Mouse (Mus musculus): ENCODE data around the gene Nipa2. TPM values are rescaled to one million over a fixed set of nuclear protein-coding genes. Genes with fewer than 3 reads are reported as not detected.

Gene Nipa2
- 46.2 and 53.0 TPM in 2 replicates for polyA plus RNA-seq (2014; fragmentation: Nextera tagmentation; extraction: Ambion mirVana)

DNA sequence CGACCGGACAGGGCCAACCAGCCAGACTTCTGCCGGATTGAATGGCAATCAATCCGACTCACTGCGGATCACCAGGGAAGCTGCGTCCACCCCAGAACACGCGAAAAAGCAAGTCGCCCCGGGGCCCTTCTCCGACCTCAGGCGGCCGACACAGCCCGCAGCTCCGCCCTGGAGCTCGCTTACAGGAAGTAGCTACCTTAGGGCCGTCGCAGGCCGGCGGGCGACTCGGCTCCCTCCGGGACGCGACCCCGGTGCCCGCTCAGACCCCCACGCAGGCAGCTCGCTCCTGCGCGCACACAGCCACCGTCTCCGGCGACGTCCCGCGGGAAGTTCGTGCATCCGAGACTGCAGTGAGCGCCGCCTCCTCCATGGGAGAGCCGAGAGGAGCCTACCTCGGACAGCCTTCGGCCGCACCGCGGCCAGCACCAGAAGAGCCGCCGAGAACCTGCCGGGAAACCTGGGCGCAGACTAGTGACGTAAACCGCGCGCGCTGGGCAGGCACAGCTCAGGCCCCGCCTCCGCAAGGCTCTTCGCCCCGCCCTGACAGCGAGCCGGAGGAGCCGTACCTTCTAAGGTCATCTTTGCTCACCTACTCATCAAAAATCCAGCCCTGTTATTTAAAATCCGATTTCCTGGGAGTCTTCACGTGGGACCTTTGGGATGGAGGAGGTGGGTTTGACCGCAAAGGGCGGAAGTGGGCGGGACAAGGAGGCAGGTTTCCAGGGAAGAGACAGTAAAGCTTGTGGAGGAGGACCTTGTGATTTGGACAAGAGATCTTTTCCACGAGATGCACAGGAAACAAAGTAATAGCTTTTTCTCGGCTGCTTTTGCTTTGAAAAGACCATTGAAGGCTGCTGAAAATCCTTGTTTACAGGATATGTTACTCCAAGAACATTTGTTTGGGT, at the start of gene Nipa2:
Nipa2 (minus strand) TSS at position 473 of the 905 bp plus-strand sequence.
- peak within 1 kb of the TSS; percentile 70 to 76 for H3K4me3 ChIP-seq (ENCODE audit: control insufficient read depth in 1 of 2, insufficient read depth in 1 of 2, low read depth in 1 of 2, low read length in 2 of 2)
- H3K9me3 ChIP-seq (ENCODE audit: control insufficient read depth, low read length): no peaks in the 10 kb centered on the region
- peak within 1 kb of the TSS; percentile 77 to 83 for H3K27ac ChIP-seq (replicated peaks in 1 of 2; ENCODE audit: control insufficient read depth in 1 of 2, insufficient read depth in 1 of 2, low read depth in 2 of 2, low read length in 2 of 2)
- peak within 1 kb of the TSS; percentile 86 for H3K9ac ChIP-seq (ENCODE audit: low read length)
- H3K4me1 ChIP-seq (ENCODE audit: control insufficient read depth in 2 of 2, insufficient read depth in 2 of 2, low read length in 2 of 2): peaks cover 0 to 9% of the 10 kb centered on the region in 2 experiments; a peak in 2 of 4 replicates
- H3K27me3 ChIP-seq (ENCODE audit: control insufficient read depth, insufficient read depth, low read length): no peaks in the 10 kb centered on the region
- under 1% methylated on average over 70 of the region's 70 CpGs for WGBS
- H3K4me2 ChIP-seq (ENCODE audit: low read length): peak within 1 kb of the TSS; percentile 68
- peak; percentile 97 for ATAC-seq (ENCODE audit: insufficient number of reproducible peaks, insufficient read depth, low FRiP score, low read depth)
- H3K36me3 ChIP-seq (ENCODE audit: control insufficient read depth, insufficient read depth, low read length): peaks cover 10% of the 10 kb centered on the region; the same call in 1 of the 2 replicates

DNA sequence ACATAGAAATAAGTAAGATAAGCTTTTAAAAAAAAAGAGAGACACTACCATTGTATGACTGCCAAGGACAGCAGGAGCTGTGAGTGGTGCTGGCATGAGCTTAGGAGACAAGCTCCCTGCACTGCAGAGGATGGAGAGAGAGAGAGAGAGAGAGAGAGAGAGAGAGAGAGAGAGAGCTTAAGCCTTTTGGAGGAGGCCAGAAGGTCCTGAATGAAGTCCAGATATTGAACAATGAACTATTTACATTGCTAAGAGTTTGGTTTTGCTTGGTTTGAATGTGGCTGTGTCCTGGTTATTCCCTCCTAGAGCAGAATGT, 48.7 kb upstream of the Nipa2 start:
- H3K36me3 ChIP-seq (ENCODE audit: control insufficient read depth, insufficient read depth, low read length): no peaks in the 10 kb centered on the region
- no peak overlapping the region for H3K9ac ChIP-seq (ENCODE audit: low read length)
- 0 out of 2 replicates have a peak, but pooled peaks cover 2% of the 10 kb centered on the region for H3K9me3 ChIP-seq (ENCODE audit: control insufficient read depth, low read length)
- H3K4me3 ChIP-seq (ENCODE audit: control insufficient read depth in 1 of 2, insufficient read depth in 1 of 2, low read depth in 1 of 2, low read length in 2 of 2): no peak overlapping the region
- no peaks in the 10 kb centered on the region for H3K27me3 ChIP-seq (ENCODE audit: control insufficient read depth, insufficient read depth, low read length)
- no peak overlapping the region for H3K27ac ChIP-seq (replicated peaks in 1 of 2; ENCODE audit: control insufficient read depth in 1 of 2, insufficient read depth in 1 of 2, low read depth in 2 of 2, low read length in 2 of 2)
- H3K4me1 ChIP-seq (ENCODE audit: control insufficient read depth in 2 of 2, insufficient read depth in 2 of 2, low read length in 2 of 2): no peaks in the 10 kb centered on the region
- ATAC-seq (ENCODE audit: insufficient number of reproducible peaks, insufficient read depth, low FRiP score, low read depth): no peak
- H3K4me2 ChIP-seq (ENCODE audit: low read length): no peak overlapping the region

DNA sequence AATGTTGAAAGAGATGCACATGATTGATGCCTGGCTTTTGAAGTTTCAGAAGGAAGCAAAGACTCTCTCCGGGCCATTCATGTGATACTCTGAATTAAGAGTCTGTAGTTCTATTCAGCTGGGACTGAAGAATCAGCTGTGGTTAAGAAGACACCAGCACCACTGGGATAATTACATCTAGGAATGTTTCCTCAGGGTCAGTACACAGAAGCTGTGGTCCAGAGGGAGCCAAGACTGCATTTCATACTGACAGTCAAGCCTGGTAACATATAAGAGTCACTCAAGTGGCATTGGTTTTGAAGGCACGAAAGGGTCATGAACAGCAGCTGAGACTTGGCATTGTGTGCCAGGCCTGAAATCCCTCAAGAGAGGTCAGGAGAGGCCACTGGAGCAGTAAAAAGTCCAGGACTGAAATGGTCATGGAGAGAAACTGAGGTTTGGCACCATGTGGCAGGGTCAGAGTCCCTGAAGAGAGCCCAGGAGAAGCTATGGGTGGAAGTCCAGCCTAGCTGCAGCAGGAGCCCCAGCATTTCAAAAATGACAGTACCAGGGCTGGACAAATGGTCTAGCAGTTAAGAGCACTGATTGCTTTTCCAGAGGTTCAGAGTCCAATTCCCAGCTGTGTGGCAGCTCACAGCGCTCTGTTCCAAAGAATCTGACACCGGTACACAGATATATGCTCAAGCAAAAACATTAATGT, 48.2 kb upstream of the Nipa2 start:
- Histone ChIP-seq H3K4me2 (ENCODE audit: low read length) (no peak overlapping the region), H3K27ac (replicated peaks in 1 of 2; ENCODE audit: control insufficient read depth in 1 of 2, insufficient read depth in 1 of 2, low read depth in 2 of 2, low read length in 2 of 2) (no peak overlapping the region), H3K9ac (ENCODE audit: low read length) (no peak overlapping the region), H3K4me1 (ENCODE audit: control insufficient read depth in 2 of 2, insufficient read depth in 2 of 2, low read length in 2 of 2) (no peaks in the 10 kb centered on the region), H3K36me3 (ENCODE audit: control insufficient read depth, insufficient read depth, low read length) (no peaks in the 10 kb centered on the region), H3K4me3 (ENCODE audit: control insufficient read depth in 1 of 2, insufficient read depth in 1 of 2, low read depth in 1 of 2, low read length in 2 of 2) (no peak overlapping the region), H3K9me3 (ENCODE audit: control insufficient read depth, low read length) (0 out of 2 replicates have a peak, but pooled peaks cover 2% of the 10 kb centered on the region), H3K27me3 (ENCODE audit: control insufficient read depth, insufficient read depth, low read length) (no peaks in the 10 kb centered on the region)
- ATAC-seq (ENCODE audit: insufficient number of reproducible peaks, insufficient read depth, low FRiP score, low read depth): no peak
- 82% methylated on average over 4 of the region's 4 CpGs for WGBS

DNA sequence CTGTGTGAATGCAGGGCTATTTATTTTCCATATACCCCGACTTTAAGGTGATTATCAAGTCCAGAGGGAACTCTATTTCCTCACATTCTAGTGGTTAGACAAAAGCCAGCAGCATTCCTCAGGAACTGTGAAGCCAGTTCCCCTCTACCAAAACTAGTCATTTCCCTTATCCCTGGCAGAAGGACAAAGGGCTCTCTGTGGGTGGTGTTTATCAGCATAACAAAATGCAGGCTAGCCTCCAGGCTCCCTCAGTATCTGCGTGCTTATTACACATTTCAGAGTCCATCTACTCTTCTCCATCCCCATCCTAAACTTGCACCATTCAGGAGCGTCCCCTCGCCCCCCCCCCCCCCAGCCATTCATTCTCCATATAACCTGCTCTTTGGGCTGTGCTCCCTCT, 36.7 kb upstream of the Nipa2 start:
- 19% methylated on average over 4 of the region's 4 CpGs for WGBS
- H3K4me2 ChIP-seq (ENCODE audit: low read length): 0 out of 2 replicates have a peak overlapping the region, but pooled peaks have one; percentile 4

DNA sequence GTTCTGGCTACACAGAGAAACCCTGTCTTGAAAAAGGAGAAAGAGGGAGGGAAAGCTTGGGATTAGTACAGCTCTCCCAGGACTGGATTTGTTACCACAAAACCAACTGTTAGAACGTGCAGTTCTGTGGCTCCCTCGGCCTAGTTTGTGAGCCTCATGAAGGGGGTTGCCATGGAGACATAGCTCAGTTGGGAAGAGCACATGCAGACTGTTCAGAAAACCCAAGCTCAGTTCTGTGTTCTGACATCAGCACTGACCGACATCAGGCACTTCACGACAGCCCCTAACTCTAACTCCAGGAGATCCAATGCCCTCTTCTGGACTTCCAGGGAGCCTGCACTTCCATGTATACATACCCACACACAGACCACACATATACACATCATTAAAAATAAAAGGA, 32.7 kb upstream of the Nipa2 start:
- no peak overlapping the region for H3K4me2 ChIP-seq (ENCODE audit: low read length)
- no peaks in the 10 kb centered on the region for H3K9me3 ChIP-seq (ENCODE audit: control insufficient read depth, low read length)
- H3K4me1 ChIP-seq (ENCODE audit: control insufficient read depth in 2 of 2, insufficient read depth in 2 of 2, low read length in 2 of 2): peaks cover 2 to 7% of the 10 kb centered on the region in 2 experiments; a peak in 2 of 4 replicates
- WGBS: 81% methylated on average over 4 of the region's 4 CpGs
- no peak overlapping the region for H3K4me3 ChIP-seq (ENCODE audit: control insufficient read depth in 1 of 2, insufficient read depth in 1 of 2, low read depth in 1 of 2, low read length in 2 of 2)
- H3K27ac ChIP-seq (replicated peaks in 1 of 2; ENCODE audit: control insufficient read depth in 1 of 2, insufficient read depth in 1 of 2, low read depth in 2 of 2, low read length in 2 of 2): no peak overlapping the region
- no peaks in the 10 kb centered on the region for H3K27me3 ChIP-seq (ENCODE audit: control insufficient read depth, insufficient read depth, low read length)
- no peak overlapping the region for H3K9ac ChIP-seq (ENCODE audit: low read length)
- no peaks in the 10 kb centered on the region for H3K36me3 ChIP-seq (ENCODE audit: control insufficient read depth, insufficient read depth, low read length)
- no peak for ATAC-seq (ENCODE audit: insufficient number of reproducible peaks, insufficient read depth, low FRiP score, low read depth)

More for the DNA sequence above, 36.7 kb upstream of the Nipa2 start:
- peaks cover 2 to 7% of the 10 kb centered on the region in 2 experiments; a peak in 2 of 4 replicates for H3K4me1 ChIP-seq (ENCODE audit: control insufficient read depth in 2 of 2, insufficient read depth in 2 of 2, low read length in 2 of 2)
- 0 out of 2 replicates have a peak, but pooled peaks have one; percentile 54 for ATAC-seq (ENCODE audit: insufficient number of reproducible peaks, insufficient read depth, low FRiP score, low read depth)
- H3K9me3 ChIP-seq (ENCODE audit: control insufficient read depth, low read length): no peaks in the 10 kb centered on the region
- H3K9ac ChIP-seq (ENCODE audit: low read length): no peak overlapping the region
- 0 out of 4 replicates have a peak overlapping the region, but pooled peaks of 1 of the 2 experiments have one; percentile 14 for H3K27ac ChIP-seq (replicated peaks in 1 of 2; ENCODE audit: control insufficient read depth in 1 of 2, insufficient read depth in 1 of 2, low read depth in 2 of 2, low read length in 2 of 2)
- no peak overlapping the region for H3K4me3 ChIP-seq (ENCODE audit: control insufficient read depth in 1 of 2, insufficient read depth in 1 of 2, low read depth in 1 of 2, low read length in 2 of 2)
- no peaks in the 10 kb centered on the region for H3K27me3 ChIP-seq (ENCODE audit: control insufficient read depth, insufficient read depth, low read length)
- no peaks in the 10 kb centered on the region for H3K36me3 ChIP-seq (ENCODE audit: control insufficient read depth, insufficient read depth, low read length)

DNA sequence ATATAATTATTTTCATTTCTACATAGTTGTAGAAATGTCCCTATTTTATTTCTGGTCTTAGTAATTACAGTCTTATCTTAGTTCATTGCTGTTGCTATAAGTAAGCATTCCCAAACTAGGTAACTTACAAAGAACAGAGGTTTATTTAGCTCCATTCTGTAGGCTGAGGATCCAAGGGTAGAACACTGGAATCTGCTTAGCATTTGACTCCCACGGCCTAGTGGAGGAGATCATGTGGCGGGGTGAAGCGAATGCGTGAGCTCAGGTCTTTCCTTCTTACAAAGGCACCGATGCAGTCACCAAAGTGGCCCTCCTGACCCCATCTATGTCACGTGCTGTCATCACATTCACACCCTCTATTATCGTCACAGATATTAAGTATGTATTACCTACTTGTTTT, 29.6 kb upstream of the Nipa2 start:
- no peak overlapping the region for H3K27ac ChIP-seq (replicated peaks in 1 of 2; ENCODE audit: control insufficient read depth in 1 of 2, insufficient read depth in 1 of 2, low read depth in 2 of 2, low read length in 2 of 2)
- ATAC-seq (ENCODE audit: insufficient number of reproducible peaks, insufficient read depth, low FRiP score, low read depth): no peak
- H3K36me3 ChIP-seq (ENCODE audit: control insufficient read depth, insufficient read depth, low read length): no peaks in the 10 kb centered on the region
- WGBS: 65% methylated on average over 7 of the region's 7 CpGs
- H3K27me3 ChIP-seq (ENCODE audit: control insufficient read depth, insufficient read depth, low read length): no peaks in the 10 kb centered on the region
- H3K4me3 ChIP-seq (ENCODE audit: control insufficient read depth in 1 of 2, insufficient read depth in 1 of 2, low read depth in 1 of 2, low read length in 2 of 2): no peak overlapping the region
- H3K9ac ChIP-seq (ENCODE audit: low read length): no peak overlapping the region
- H3K4me2 ChIP-seq (ENCODE audit: low read length): no peak overlapping the region
- H3K9me3 ChIP-seq (ENCODE audit: control insufficient read depth, low read length): no peaks in the 10 kb centered on the region
- H3K4me1 ChIP-seq (ENCODE audit: control insufficient read depth in 2 of 2, insufficient read depth in 2 of 2, low read length in 2 of 2): no peaks in the 10 kb centered on the region

DNA sequence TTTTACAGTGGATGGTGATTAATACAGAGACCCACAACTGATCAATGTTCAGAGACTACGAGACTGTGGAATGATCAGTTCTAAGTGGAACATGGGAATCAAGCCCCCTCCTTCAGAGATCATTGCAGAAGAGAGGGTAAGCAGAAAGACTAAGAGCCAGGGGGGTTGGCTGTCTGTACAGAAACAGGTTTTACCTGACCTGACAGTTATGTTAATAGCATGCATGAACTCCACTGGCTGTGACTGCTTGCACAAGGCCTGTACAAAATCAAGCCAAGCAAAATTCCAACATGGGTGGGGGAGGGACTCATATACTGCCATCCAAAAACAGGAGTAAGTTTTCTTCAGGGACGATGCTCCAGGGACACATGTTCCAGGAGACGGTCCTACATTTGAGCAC, 28.9 kb upstream of the Nipa2 start:
- H3K27ac ChIP-seq (replicated peaks in 1 of 2; ENCODE audit: control insufficient read depth in 1 of 2, insufficient read depth in 1 of 2, low read depth in 2 of 2, low read length in 2 of 2): no peak overlapping the region
- H3K4me2 ChIP-seq (ENCODE audit: low read length): no peak overlapping the region
- H3K36me3 ChIP-seq (ENCODE audit: control insufficient read depth, insufficient read depth, low read length): no peaks in the 10 kb centered on the region
- no peak overlapping the region for H3K4me3 ChIP-seq (ENCODE audit: control insufficient read depth in 1 of 2, insufficient read depth in 1 of 2, low read depth in 1 of 2, low read length in 2 of 2)
- H3K4me1 ChIP-seq (ENCODE audit: control insufficient read depth in 2 of 2, insufficient read depth in 2 of 2, low read length in 2 of 2): no peaks in the 10 kb centered on the region
- ATAC-seq (ENCODE audit: insufficient number of reproducible peaks, insufficient read depth, low FRiP score, low read depth): no peak
- H3K9ac ChIP-seq (ENCODE audit: low read length): no peak overlapping the region
- no peaks in the 10 kb centered on the region for H3K9me3 ChIP-seq (ENCODE audit: control insufficient read depth, low read length)
- WGBS: 94% methylated on average over 3 of the region's 3 CpGs
- H3K27me3 ChIP-seq (ENCODE audit: control insufficient read depth, insufficient read depth, low read length): no peaks in the 10 kb centered on the region

Data from heart, embryonic 14.5 days (tissue).